Mouse (Mus musculus) brain, embryonic 14.5 days (tissue): ENCODE measurements around the gene Kmt2b.

Experiments used
- CTCF ChIP-seq: fragments of 200-500 bp; IDR thresholded peaks from 2 replicates; pipeline ENCODE4 v1.5.1; 2012; ENCODE audit warnings: inconsistent platforms, mild to moderate bottlenecking, moderate library complexity, borderline replicate concordance; ENCODE audit not compliant: insufficient read depth, insufficient read length; ENCODE audit errors: extremely low read depth
- POLR2A ChIP-seq: fragments of 200-500 bp; IDR thresholded peaks from 2 replicates; pipeline ENCODE4 v1.6.1; 2012; ENCODE audit warnings: mild to moderate bottlenecking, inconsistent platforms, borderline replicate concordance; ENCODE audit not compliant: poor library complexity, insufficient read depth, insufficient read length, severe bottlenecking; ENCODE audit errors: extremely low read depth

DNA sequence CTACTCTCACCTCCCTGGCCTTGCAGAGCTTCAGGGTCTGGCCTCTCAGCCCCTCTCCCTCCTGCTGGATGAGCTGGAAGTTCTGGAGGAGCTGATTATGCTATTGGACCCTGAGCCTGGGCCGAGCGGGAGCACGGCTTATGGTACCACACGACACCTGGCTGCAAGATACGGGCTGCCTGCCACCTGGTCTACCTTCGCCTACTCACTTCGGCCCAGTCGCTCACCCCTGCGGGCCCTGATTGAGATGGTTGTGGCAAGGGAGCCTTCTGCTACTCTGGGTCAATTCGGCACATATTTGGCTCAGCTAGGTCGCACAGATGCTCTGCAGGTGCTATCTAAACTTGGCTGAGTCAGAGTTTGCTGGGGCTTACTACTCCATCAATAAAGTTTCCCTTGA is 21.0 kb downstream of the Kmt2b start:
- no peak for TF ChIP-seq CTCF
- no peak for TF ChIP-seq POLR2A
